Mouse (Mus musculus) thymus, postnatal 14 days (tissue): ENCODE measurements around the gene Nbr1.
"Not testable (repeated sequence)": the region's sequence is repeated elsewhere in the genome, so short reads cannot be mapped to it uniquely, and the experiment has no call there.

Experiments
- DNase-seq: peaks from one replicate; pipeline ENCODE4 v3.0.0; 2021

The Nbr1 gene

DNA sequence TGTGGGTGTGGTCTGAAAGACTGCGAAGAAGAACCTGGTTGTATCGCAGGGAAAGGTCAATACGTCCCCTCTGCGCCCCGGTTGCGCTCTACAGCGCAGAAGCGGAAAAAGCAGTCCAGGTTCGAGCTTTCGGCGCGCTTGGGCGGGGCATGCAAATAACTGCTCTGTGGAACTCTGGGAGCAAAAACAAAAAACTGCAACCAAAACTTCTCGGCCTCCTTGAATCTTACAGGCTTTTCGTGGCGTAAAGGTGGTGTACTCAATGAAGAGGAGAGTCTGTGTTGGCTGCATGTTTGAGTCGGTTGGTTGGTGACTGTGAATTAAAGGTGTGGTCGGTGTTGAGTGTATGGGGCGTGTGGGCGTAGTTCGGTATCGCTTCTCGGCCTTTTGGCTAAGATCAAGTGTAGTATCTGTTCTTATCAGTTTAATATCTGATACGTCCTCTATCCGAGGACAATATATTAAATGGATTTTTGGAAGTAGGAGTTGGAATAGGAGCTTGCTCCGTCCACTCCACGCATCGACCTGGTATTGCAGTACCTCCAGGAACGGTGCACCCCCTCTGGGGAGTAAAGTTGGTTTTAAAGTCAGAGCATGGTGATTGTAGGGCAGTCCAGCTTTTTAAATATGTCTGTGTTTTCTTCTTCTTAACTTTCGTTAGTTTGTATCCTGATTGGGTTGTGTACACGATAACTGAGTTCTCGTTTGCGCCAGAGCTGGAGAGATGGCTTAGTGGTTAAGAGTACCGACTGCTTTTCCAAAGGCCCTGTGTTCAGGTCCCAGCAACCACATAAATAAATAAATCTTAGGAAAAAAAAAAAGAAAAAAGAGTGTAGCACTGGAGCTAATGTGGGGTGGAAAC is 75.3 kb downstream of the Nbr1 start, which contains the start of gene Rdm1:
Gene Rdm1, plus strand, starts transcription at position 201 of the 862 bp plus-strand sequence.
- DNase-seq, result peak; percentile 89

DNA sequence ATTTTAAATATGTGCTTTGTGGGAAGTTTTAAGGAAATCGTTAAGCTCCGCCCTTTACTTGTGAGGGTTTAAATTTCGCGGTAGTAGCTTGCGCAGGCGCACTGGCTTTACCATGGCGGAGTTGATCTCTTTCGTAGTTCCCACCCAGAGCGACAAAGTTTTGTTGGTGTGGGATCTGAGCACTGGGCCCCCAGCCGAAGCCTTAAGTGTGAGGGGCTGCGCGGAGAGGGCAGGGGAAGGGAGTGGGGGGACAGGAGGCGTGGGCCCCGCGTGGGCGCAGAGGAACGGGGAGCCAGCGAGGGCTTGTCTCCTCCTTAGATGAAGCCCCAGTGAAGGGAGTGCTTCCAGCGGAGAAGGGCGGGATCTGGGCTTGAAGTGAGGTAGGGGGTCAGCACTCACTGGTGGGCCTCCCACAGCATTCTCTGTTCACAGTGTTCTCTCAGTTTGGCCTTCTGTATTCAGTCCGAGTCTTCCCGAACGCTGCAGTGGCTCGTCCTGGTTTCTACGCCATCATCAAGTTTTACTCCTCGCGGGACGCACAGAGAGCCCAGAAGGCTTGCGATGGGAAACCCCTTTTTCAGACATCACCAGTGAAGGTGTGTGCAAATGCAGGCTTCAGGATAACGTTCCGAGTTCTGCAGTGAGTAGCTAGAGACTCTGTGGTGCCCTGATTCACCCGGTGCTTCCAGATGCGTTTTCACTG is 76.1 kb downstream of the Nbr1 start:
- peak; percentile 89 for DNase-seq

GRCm38 (mm10) chr11:101628733-101629417 is 76.9 kb downstream of the Nbr1 start:
- not testable (repeated sequence) for DNase-seq
